Mouse (Mus musculus) left cerebral cortex, postnatal 10 days (tissue): ENCODE results near the gene Grn. TPM values are rescaled to one million over a fixed set of nuclear protein-coding genes. Genes with fewer than 3 reads are reported as not detected.

Experiments
- DNase-seq, 2 experiments: peaks; one replicate each; pipeline ENCODE4 v3.0.0; 2021 to 2022; ENCODE audit warnings: low spot score in 2 of 2, mixed read lengths in 1 of 2; ENCODE audit errors: extremely low spot score in 1 of 2
- intact Hi-C: fragments of 180-260 bp; cut with DNase I; formaldehyde crosslinking; loops from one replicate; pipeline ENCODE4 v1.15.1; 2025
- total RNA-seq, 2 experiments: library from RNA; stranded (reverse); gene quantifications; 2 replicates each; pipeline ENCODE4 v1.2.3; 2021

The Grn gene
- total RNA-seq, 2 experiments from 2014 or later, result 79.2 to 79.4 TPM

DNA sequence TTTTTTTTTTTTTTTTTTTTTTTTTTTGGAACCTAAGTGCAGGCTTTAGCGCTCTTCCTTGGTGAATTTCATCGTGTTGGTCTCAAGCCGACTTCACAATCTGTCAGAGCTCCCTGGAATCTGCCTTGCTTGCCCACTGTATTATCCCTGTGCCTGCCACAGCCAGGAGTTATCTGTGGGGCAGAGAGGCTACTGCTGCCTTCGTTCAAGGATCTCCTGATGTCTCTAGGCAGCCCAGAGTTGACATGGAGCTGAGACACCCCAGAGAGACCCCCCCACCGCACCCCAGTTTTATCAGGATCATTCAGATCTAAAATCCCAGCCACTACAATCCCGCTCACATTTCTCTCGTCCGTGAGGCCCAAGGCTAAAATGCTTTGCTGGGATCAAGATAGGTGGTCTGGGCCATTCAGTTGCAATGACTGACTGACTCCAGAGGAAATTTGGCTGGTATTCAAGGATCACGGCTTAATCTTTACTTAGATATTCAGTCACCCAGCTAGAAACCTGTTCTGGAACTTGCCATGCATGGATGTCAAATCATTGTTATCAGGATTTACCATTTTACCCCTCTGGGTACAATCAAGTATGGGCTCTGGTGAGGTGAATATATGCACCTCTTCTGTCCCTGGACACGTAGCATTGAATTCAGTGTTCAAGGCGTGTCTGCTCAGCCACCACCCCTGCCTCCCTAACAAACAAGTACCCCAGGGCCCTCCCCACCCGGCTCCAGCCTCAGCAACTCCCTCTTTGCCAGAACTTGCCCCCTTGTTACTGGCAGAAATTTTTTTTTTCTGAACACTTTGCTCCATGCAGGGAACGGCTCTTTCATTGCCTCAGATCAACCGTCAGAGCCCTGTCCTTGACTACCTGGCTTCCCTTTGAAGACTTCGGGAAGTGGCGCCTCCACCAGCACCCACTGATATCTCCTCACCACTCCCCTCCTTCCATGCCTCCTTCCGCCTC, 19.2 kb downstream of the Grn start:
- intact Hi-C loops, result loop anchor here (10.0 kb wide), 1 partner anchor 205 kb away; no protein-coding TSS in a partner anchor
- no peak for DNase-seq

DNA sequence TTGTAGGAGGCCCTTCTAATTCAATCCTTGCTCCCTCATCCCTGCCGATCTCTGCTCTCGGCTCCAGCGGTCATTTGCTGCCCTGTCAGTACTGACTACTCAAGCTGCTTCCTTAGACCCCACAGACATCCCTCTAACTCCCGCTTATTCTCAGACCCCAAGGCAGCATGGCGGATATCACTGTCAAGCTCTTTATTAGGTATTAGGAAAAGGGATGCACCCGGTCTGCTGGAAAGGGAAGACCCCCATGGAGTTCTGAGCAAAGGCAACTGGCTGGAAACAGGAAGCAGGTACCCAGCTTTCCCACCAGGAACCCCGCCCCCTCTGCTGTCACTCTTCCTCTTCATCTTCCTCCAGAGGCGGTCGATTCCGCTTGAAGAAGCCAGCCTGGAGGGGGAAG, 23.0 kb downstream of the Grn start:
- intact Hi-C loops, result no loop called here
- peak in 1 of 2 experiments; percentile 70 for DNase-seq

DNA sequence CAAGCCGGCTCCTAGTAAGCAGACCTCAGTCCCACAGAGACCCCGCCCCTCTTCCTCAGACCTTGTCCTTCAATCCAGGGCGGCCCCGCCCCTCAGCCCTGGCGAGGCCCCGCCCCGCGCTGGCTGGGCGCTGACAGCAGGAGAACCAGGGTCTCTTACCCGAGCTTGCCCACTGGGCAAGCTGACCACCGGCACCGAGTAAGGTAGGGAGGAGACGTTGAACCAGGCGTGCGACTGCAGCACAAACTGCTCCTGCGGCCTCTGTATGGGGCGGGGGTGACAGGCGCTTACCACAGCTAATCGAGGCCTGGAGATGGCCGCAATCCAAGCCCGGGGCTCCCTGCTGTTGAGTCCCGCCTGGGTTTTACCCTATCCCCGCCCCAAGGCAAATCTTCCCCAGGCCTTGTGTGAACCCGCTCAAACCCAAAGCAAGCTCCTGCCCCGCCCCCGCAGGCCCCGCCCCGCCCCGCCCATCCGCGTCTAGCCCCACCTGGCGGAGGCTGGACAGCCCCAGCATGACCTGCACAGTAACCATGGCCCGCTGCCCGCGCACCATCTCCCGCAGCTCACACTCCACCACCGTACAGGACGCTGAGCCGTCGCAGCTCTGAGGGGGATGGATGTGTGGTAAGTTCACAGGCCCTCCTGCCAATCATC, 25.8 kb downstream of the Grn start:
- intact Hi-C loops, result no loop called here
- DNase-seq, result peak in 1 of 2 experiments; percentile 88

- intact Hi-C loops, result no loop called here
- DNase-seq, result no peak
These were observed 30.4 kb downstream of the Grn start for GRCm38 (mm10) chr11:102460541-102460940.

DNA sequence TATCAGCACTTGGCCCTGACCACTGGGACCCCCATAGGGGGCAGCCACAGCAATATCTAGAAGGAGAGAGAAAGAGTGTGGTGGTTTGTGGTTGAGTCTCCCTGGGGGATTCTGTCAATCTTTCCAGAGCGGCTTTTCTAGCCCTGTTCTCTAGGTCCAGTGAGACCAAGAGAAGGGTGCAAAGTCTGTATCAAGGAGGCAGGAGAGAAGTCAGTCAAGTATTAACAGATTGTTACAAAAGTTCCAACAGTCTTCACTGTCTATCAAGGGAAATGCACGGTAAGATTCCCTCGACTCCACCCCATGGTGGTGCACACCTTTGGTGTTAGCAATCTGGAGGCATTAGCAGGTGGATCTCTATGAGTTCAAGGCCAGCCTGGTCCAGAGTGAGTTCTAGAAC, 31.6 kb downstream of the Grn start:
- no peak for DNase-seq
- intact Hi-C loops, result no loop called here

GRCm38 (mm10) chr11:102464901-102465300, 34.8 kb downstream of the Grn start:
- no peak for DNase-seq
- intact Hi-C loops, result no loop called here

DNA sequence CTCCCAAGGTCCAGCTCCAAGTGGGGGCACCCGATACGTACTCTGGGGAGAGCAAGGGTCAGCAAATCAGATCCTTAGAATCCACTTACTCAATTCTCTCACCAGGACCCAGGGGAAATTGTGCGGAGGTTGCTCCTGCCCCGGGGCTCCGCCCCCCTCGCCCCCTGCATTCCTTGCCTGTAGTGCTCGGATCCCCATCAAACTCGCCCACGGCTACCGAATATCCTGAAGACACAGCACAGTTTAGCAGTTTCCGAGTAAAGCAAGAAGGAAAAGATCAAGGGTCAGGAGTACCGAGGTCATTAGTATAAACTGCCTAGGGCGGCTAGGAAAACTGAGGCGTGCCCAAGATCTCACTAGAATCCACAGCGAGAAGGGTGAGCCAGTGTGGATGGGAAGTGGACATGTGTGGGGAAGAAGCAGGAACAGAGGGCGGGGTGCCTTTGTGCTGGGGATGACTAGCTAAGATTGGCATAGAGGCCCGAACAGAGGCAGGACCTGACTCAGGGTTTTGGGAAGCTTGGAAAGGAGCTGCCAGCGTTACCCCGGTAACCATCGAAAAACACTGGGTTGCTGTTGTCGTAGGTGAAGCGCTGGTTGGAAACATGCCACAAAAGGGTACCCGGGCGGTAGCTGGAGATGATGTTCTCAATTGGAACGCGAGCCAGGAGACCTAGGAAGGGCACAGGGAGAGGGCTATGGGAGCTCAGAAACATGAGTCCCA, 35.8 kb downstream of the Grn start:
- intact Hi-C loops, result no loop called here
- DNase-seq, result peak; percentile 59 to 75

- peak; percentile 88 to 97 for DNase-seq
These were observed 37.0 kb downstream of the Grn start for GRCm38 (mm10) chr11:102467041-102467631.

DNA sequence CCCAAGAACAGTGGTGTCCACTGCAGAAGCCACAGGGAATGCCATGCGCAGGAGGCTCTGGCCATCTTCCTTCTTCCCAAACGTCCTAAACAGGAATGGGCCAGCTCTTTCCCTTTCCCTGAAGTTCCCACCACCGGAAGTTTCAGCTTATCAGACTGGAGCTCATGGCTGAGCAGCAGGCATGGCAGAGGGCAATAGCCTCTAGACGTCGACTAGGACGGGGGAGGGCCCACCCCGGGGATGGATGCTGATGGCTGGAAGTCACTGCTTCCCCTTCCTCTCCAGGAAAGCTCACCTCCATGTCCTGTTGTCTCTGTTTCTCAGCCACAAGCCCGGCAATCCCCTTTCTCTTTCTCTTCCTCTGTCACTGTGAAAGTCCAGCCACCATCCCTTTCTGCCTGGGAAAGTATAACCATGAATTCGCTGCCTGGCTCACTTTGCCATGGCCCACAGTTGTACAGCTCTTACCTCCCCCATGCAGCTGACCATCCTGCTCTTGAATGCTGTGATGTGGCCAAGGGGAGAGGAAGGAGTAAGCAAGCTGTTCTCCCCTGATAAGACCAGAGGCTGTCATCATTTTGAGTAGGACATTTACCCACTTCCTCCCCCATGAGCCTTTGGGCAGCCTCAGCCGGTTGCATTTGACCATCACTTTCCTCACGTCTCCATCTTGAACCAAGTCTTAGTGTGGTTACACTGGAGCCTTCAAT, 39.7 kb downstream of the Grn start, which contains the start of gene Itga2b:
Gene Itga2b (minus strand): TSS at position 475 of the 710 bp plus-strand sequence.
- intact Hi-C loops, result no loop called here
- no peak for DNase-seq

More at GRCm38 (mm10) chr11:102467041-102467631, 37.0 kb downstream of the Grn start:
- intact Hi-C loops, result no loop called here

DNA sequence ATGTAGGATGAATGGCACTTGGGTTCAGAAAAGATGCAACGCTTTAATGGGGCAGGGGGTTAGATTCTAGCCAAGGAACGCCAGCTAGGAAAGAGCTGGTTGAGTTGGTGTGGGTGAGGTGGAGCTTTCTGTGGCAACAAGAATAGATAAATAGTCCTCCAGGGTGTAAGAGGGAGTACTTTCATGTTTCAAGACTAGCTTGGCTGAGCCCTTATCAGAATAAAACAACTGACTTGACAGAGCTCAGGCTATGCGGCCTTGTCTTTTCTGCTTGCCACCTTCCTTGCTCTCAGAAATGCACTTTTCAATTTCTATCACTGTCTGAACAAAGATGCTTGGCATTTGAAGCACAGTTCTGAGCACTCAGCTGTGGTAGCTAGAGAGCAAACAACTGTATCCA, 44.9 kb downstream of the Grn start:
- intact Hi-C loops, result no loop called here
- DNase-seq, result no peak

GRCm38 (mm10) chr11:102478671-102479070, 48.6 kb downstream of the Grn start:
- no peak for DNase-seq
- intact Hi-C loops, result no loop called here

- no peak for DNase-seq
- intact Hi-C loops, result no loop called here
These were observed 49.5 kb downstream of the Grn start for GRCm38 (mm10) chr11:102479581-102479980.

DNA sequence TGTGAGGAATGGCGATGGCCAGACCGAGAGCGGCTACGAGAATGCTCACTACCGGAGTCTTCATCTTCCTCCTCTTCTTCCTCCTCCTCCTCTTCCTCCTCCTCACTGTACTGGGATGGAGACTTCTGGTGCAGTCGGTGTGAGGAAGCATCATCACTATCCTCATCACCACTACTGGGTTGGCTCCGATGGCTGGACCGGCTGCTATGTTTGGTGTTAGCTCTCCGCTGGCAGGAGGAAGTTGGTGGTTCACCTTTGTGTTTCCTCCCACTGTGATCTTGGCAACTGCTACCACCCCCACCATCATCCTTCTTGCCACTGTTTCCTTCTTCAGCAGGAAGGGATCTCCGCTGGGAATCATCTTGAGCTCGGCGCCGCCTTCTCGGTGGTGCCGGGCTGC, 50.0 kb downstream of the Grn start:
- DNase-seq, result no peak
- intact Hi-C loops, result no loop called here

GRCm38 (mm10) chr11:102480897-102481296, 50.8 kb downstream of the Grn start:
- intact Hi-C loops, result no loop called here
- DNase-seq, result no peak

DNA sequence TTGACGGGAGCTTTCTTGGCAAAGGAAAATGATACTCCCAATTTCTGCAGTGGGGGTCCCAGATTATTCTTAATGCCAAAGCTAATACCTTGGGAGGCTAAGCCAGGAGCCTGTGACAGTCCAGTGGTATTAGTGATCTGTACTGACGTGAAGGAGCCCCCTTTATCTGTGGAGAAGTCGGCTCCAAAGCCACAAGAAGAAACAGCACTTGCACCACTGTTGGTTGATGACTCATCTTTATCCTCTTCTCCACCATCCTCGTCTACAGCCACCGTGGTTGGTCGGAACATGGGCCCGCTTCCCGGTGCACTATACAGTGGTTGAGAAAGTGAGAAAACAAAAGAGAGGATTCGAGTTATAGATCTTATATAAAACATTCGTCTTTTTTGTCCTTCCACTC, 51.7 kb downstream of the Grn start:
- intact Hi-C loops, result no loop called here
- no peak for DNase-seq
